Mouse (Mus musculus) kidney, postnatal 36 days (tissue): ENCODE measurements around the gene Gm15080.
"Not testable (repeated sequence)": the region's sequence is repeated elsewhere in the genome, so short reads cannot be mapped to it uniquely, and the experiment has no call there.

ENCODE experiments used
- DNase-seq, 2 experiments: peaks; one replicate each; pipeline ENCODE4 v3.0.0; 2021 to 2022; ENCODE audit warnings: mixed read lengths in 2 of 2

Gm15080 gene

GRCm38 (mm10) chrX:147992693-147993092, at the start of gene Gm15080:
TSS of gene Gm15080 (plus strand) at chrX:147992993.
- DNase-seq = not testable (repeated sequence)
